Mouse (Mus musculus): ENCODE measurements around the gene Zcchc14.
"Not testable (repeated sequence)": the region's sequence is repeated elsewhere in the genome, so short reads cannot be mapped to it uniquely, and the experiment has no call there.

Gene Zcchc14

DNA sequence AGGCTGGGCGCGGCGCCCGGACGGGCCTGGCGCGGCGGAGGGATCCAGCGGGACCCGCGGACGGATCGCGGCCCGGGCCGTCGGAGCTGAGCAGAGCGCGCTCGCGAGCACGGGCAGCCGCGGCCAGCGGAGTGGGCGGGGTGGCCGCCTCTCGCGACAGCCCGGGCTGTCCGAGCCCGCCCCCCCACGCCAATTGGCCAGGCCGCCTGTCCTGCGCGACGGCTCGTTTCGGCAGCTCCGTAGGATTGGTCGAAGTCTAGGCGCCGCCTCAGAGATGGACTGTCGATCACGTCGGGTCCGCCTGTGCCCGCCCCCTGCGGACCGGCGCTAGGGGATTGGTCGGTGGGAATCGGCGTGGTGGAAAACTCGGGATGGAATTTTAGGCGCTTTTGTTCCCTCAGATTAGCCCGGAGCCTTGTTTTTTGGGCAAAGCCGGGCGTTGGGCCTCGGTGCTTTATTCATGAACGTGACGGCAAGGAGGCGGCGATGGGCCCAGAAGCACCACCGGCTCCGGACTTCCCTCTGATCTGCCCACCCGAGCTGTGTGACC lies at the start of gene Zcchc14:
Zcchc14 (minus strand) TSS at position 128 of the 550 bp plus-strand sequence.
- DNase-seq (ENCODE audit: low spot score in 2 of 2) = peak; percentile 100

DNA sequence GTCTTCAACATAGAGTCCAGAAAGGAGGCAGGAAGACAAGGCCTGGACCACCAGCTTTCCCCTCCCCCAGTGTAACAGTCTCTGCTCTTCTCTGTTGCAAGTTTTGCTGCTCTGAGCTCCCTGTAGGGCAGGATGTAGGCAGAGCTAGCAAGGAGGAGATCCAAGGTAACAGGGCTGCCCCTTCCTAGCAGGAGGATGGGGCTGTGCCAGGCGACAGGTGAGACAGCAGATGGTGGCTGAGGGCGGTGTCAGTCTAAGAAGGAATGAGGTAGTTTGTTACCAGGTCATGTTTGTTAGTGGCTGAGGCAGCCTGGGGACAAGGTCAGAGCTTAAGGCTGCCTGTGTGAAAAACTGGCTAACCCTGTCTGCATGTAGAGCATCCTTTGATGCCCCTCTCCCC lies 47.2 kb upstream of the Zcchc14 start:
- no peak for DNase-seq (ENCODE audit: low spot score in 2 of 2)

DNA sequence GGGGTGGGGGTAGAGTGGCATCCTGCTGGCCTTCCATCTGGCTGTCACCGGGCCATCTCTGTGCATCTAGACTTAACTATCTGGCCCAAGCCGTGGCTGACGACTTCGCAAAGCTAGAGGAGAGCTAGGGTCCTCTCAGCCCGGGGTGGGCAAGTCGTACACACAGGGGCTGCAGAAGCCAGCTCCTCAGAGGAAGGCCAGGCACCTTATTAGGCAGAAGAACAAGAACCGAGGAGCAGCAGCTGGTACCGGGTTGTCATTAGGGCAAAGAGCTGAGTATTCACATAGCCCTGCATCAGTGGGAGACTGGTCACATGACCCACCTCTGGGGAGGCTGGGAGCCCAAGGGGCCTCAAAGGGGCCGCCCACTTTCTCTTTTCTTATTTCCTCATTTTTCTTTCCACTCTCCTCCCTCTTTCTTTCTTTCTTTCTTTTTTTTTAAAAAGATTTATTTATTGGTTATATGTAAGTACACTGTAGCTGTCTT lies 46.0 kb upstream of the Zcchc14 start:
- no peak for DNase-seq (ENCODE audit: low spot score in 2 of 2)

DNA sequence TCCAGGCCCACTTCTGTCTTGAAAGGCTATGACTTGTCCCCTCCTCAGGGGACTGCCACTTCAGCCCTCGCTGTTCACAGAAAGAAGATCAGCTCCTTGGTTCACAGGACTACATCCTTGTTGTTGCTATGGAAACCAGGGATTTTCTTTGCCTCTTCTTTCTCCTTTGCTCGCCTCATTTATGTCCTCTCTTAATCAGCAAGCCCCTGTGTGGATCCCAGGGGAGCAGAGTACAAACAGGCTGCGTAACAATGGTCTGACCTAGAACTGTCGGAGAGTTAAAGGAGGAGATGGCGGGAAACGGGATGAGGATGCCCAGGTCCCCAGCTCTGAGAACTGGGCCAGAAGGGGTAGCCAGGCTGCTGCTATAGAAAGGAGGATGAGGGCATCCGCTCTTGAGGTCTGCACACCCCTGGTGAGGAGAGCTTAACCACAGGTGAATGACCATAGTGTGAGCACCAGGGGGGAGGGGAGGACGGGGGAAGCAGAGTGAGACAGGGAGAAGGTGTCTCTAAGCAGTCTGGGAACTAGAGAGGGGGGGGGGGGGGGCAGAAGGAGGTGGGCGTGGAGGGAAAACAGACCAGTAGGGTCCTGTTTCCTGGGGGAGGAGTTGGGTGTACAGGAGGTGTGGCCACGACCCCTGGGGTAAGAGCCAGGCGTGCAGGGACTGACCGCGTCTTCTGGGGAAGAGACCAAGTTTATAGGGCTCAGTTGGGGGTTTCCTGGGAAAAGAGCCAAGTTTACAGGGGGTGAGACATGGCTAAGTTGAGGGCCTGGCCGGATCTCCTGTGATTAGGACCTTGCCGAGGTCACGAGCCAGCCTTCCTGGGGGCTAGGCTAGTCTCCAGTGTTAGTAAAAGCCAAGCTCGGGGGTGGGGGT lies 45.3 kb upstream of the Zcchc14 start:
- DNase-seq (ENCODE audit: low spot score in 2 of 2) = no peak

DNA sequence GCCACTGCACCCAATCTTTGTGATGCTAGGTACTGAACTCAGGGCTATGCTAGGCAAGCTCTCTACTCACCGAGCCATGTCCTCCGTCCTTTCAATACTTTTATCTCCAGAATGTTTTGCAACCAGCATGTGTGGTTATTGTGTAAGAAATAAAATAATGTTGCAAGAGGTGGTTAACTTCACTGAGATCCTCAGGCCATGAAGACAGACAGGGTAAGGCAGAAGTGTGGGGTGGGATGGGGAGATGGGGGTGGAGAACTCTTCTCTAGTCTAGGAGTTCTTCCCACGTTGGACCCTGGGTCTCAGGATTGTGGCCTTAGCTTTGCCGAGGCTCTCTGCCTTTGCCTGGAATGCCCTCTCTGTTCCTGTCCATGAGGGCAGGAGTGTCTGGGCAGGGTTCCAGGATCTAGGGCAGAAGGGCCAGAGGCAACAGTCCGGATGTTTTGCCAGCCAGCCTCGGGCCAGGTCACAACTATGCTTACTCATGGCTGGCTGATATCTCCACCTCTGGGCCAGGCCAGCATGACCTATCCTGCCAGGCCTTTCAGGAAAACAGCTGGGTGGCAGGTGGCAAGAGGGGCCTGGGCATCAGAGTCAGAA lies 43.0 kb upstream of the Zcchc14 start:
- no peak for DNase-seq (ENCODE audit: low spot score in 2 of 2)

DNA sequence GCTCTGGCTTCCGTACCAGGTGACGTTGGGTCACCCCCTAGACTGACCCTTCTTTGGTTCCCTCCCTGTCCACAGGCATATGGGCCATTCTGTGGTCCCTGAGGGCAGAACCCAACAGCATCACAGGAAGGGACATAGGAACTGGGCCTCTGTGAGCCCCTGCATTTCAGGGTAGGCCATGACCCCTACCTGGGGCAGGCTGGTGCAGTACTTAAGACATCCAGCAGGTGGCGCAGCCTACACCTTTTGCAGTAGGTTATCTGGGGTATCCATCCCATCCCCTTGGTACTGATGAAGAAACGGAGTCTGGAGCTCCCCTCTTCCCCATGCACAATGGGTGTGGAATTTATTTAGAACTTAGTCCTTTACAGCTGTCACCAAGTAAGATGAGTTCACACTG lies 41.8 kb upstream of the Zcchc14 start:
- DNase-seq (ENCODE audit: low spot score in 2 of 2) = no peak

DNA sequence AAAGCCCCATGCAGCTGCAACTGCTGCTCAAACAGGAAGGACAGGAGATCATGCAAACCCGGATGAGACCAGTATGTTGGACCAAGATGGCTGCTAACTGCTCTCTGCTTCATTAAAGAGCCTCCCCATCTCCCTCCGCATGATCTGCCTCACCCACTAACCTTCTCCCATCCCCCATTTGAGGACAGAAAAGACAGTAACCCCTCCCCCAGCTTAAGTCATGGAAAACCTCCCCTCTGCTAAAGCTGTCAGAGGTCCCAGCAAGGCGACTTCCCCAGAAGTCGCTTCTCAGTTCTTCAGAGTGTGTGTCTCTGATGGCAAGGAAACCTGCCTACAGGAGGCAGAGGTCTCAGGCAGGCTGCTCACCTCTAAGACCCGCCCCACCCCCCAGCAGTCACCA lies 35.8 kb upstream of the Zcchc14 start:
- DNase-seq (ENCODE audit: low spot score in 2 of 2) = no peak

DNA sequence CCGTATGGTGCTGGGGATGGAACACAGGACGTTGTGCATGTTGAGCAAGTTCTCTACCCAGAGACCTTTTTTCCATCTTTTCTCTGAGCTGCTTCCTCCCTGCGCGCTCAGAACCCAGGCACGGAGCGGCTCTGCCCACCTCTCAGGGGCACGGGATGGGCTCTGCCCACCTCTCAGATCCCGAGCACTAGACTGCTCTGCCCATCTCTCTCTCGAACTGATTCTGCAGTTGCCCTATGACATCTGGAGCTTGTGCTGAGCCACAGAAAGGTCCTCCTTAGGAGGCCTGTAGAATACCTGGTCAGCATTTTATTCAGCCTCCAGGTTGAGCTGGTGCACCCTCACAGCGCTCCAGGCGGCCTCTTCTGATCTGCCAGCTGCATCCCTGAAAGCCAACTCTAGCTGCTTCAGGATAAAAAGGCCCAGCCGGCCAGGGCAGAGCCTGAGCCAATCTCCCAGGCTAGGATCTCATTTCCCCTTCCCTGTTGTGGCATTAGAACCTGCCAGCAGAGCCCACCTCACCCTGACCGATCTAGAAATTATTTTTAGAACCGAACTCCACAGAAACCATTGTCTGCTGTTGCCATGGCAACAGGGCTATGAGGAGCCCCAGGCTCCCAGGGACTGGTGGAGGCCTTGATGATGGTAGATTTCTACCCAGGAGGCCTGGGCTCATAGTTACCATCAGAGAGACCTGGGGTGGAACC lies 34.9 kb upstream of the Zcchc14 start:
- peak; percentile 77 to 86 for DNase-seq (ENCODE audit: low spot score in 2 of 2)

DNA sequence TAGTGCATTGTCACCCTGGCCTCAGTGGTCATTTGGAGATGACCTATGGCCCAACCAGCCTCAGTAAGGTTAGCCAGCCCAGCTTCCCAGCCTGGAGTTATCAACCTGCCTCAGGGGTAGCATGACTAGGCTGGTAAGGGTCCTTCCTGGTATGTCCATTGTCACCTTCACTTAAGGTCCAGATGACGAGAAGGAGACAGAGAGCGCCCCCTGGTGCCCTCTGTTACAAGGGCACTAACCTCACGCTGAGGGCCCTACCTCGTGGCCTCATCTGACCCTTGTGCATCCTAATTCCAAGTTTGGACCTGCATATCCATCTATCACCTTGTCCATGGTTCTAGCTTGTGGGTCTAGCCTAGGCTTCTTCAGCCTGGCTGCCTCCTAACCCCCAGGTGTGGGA lies 32.7 kb upstream of the Zcchc14 start:
- DNase-seq (ENCODE audit: low spot score in 2 of 2) = no peak

DNA sequence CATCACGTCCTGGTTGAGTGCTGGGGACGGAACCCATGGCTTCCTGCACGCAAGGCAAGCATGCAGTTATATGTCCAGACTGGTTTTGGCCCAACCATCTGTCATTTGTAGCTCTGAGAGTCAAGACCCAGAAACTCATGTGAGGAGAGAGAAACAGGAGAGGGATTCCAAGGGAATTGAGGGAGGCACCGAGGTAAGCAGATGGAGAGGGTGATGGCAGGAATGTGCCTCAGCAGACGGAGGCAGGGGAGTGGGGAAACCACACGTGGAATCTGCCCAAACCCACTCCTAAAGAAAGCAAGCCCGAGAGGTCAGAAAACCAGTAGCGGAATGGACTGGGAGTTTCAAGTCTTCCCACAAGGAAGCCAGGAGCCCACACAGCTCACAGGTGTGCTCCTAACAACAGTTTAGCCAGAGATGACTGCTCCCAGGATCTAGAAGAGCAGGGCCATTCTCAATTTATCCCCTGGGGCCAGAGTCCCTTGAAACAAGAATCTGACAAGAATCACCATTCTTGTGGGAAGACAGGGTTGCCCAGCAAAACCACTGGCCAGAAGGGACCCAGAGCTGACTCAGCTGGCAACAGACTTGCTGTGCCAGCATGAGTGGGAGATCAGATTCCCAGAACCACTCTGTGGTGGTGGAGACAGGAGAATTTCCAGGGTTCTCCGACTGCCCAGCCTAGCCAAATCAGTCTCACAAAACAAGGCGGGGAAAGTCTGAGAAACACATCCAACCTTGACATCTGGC lies 30.6 kb upstream of the Zcchc14 start:
- no peak for DNase-seq (ENCODE audit: low spot score in 2 of 2)

DNA sequence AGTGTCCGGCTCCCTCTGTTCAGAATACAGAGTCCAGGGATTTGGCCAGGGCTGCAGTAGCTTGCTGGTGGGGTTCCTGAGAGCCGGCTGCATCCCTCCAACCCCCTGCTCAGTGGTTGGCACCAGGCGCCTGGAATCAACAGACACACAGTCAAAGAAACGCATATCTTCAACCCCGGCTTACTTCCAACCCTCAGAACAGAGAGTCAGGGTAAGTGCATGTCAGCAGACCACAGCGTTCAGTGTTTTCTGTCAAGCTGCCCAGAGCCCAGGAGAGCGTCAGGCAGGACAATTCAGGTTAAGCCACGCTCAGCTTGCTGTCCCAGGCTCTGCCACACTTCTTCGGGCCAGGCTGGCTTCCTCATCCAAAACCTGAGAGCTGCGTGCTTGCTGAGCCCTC lies 28.8 kb upstream of the Zcchc14 start:
- no peak for DNase-seq (ENCODE audit: low spot score in 2 of 2)

DNA sequence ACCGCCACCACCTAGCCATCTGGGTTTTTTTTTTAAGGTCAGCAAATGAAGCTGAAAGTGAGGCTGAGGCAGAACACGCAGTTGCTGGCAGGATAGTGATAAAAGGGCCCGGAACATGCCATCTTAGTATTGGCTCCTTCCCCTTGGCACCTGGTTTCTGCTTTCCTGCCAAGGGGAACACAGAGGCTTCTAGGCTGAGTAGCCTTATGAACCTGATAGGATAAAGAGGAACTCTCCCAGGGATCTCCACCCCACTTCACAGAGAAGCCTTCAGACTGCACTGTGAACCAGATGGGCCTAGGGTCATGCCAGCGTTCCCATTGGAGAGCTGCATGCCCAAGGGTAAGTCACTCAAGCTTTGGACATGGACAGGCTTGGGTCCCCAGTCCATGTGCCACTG lies 28.2 kb upstream of the Zcchc14 start:
- DNase-seq (ENCODE audit: low spot score in 2 of 2) = no peak

DNA sequence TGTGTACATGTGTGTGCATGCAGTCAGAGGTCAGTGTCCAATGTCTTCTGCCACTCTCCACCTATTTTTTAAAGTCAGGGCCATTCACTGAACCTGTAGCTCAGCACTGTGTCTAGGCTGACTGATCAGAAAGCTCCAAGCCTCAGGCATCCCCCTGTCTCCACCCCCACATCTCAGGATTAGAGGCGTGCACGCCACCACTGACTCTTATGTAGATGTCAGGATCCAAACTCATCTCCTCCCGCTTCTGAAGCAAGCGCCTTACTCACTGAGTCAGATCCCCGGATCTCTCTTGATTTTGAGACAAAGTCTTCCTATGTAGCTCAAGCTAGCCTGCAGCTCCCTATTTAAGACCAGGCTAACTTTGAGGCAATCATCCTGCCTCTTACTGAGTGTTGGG lies 26.0 kb upstream of the Zcchc14 start:
- no peak for DNase-seq (ENCODE audit: low spot score in 2 of 2)

DNA sequence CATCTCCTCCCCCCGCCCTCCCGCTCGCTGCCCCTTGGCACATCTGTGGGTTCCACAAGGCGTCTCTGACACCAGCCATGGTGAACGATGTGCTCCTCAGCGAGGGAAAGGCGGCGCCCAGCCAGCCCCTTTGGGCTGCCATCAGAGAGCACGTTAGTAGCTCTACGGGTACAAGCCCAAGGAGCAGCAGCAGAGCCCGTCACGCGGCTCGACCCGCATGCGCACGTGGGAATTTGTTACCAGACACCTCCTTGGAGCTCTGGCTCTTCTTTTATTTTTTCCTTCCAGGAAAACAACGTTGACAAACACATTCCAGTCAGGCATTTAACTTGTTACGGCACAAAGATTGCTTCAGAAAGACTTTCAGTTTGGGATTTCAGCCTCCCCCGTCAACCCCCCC lies 23.0 kb upstream of the Zcchc14 start:
- DNase-seq (ENCODE audit: low spot score in 2 of 2) = peak in 1 of 2 experiments; percentile 63

DNA sequence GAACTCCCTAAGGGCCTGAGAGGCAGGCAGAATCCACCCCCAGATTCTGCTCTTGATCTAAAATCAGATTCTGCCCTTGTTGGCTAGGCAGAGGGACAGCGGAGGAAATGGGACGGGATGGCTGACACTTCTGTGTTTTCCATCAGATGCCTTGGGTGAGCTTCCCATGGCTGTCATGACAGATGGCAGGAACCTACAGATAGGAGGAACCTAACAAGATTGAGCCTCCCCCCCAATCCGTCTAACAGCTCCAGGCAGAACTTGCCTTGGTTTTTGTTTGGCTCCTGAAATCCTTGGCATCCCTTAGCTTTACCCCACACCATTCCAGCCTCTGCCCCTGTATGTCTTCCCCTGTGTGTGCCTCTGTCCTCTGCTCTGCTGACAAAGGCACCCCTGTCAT lies 22.5 kb upstream of the Zcchc14 start:
- no peak for DNase-seq (ENCODE audit: low spot score in 2 of 2)

DNA sequence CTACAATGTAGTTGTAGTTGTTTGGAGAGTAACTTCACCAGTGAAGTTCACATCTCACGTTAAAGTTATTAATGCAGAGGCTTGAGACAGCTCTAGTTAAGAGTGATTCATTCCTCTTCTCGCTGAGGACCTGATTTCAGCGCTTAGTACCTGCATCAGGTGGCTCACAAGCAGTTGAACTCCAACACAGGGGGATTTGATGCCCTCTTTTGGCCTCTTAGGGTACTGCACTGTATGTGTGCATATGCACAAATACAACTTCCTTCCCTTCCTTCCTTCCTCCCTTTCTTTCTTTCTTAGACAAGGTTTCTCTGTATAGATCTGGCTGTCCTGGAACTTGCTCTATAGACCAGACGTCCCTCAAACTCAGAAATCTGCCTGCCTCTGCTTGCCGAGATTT lies 21.8 kb upstream of the Zcchc14 start:
- DNase-seq (ENCODE audit: low spot score in 2 of 2) = no peak

DNA sequence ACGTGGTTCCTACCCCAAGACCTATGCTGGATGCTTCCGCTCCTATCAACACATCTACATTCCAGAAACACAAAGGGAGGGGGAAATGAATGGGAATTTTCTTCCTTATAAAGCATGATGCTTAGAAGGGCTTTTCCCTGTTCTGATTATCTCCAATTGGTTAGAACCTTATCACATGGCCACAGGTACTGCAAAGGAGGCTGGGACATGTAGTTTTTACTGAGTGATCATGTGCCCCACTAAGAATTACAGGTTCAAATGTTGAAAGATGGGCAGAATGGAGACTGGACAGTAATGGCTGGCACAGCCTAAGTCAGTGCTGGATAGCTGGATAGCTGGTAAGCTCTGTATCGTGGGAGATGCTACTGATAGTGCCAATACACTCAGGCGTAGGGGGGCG lies 21.2 kb upstream of the Zcchc14 start:
- peak in 1 of 2 experiments; percentile 70 for DNase-seq (ENCODE audit: low spot score in 2 of 2)

DNA sequence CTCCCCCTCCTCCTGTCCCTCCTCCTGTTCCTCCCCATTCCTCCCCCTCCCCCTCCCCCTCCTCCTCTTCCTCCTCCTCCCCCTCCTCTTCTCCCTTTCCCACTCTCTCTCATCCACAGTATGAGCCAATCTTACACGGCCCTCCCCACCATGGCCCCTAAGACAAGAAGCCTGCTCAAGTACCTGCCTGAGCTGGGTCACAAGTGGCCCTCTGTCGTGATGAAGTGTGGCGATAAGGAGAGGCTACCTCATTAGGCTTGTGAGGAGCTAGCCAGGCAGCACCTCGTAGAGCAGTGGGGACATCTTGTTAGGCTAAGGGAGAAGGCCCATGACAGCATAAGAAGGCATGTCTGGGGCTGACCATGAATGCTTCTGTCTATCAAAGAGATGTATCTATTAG lies 20.5 kb upstream of the Zcchc14 start:
- DNase-seq (ENCODE audit: low spot score in 2 of 2) = no peak

DNA sequence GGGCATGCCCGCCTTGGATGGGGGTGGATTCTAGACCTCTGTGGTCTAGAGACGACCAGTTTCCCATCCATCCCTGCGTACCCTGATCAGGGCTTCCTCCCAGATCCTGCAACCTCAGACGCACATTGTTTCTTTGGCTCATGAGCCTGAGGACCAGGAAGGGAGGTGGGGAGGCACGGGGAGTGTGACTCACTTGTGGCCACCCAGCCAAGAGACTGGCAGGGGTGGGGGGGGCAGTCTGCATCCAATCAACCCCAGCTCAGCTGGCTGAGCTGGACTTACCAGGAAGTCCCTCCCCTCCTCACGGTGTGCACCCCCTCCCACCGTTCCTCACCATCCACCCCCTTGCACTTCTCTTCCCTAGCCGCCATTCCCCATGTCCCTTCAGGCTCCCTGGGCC lies 16.5 kb upstream of the Zcchc14 start:
- DNase-seq (ENCODE audit: low spot score in 2 of 2) = peak in 1 of 2 experiments; percentile 58

DNA sequence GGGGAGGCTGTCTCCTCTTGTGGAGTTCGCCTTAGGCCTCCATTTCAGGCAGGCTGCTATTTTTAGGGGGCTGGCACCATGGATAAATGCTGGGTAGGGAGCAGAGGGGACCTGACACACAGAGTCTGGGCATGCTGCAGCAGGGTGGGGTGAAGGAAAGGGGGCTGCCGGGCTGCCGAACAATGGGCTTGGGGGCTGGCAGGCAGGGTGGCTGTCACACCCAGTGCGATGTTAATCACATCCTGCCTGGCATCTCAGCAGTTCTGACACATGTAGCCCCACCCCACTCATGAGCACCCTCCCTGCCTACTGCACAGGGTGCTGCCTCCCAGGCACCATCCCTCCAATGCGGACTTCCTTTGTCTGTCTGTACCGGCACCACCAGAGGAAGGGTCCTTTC lies 15.9 kb upstream of the Zcchc14 start:
- peak; percentile 76 to 83 for DNase-seq (ENCODE audit: low spot score in 2 of 2)

DNA sequence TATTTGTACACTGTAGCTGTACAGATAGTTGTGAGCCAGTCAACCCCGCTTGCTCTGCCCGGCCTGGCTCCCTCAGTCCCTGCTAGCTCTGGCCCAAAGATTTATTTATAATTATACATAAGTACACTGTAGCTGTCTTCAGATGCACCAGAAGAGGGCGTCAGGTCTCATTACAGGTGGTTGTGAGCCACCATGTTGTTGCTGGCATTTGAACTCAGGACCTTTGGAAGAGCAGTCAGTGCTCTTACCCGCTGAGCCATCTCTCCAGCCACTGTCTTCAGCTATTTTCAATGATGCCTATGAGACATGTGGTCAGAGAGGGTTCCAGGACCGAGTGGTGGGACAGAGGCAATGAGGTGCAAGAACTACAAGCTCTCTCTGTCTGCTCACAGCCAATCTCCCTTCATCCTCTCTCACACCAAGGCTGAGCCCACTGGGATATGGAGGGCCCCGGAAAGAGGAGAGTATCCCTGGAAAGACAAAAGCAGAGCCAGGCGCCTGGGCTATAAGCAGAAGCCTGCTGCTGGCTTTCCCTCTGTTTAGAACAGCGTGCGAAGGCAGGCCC lies 15.3 kb upstream of the Zcchc14 start:
- DNase-seq (ENCODE audit: low spot score in 2 of 2) = not testable (repeated sequence)
